In the genomic region with DNA sequence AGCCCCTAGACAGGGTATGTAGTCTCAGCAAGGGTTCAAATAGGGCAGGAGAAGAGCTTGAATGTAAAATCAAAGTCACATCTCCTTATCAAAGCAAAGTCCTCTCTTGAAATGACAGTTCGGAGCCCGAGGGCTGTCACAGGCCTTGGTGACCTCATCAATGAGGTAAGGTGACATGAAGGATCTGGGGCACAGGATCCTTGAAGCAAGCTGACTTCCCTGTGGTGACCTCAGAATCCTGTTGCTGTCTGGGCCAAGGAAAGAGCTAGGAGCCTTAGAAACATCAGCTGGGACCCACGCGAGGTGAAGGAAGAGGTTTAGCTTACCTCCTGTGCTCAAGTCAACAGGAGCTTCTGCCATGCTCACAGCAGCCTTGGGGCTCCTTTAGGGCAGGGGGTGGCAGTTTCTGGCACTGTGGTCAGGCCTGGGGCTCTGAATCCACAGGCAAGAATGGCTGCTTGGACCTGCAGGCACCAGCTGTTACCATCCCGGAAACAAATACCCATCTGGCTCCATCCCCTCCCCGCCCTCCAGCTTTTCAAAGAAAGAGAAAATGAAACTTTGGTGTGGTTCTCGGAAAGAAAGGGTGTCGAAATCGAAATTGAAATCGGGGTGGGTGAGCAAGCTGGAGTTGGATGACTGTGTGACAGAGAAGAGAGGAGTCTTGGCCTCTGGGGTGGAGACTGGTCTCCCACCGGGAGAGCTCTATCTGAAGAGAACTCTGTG, we compare ENCODE assay signal across 9 mouse cellular contexts. TPM values are rescaled to one million over a fixed set of nuclear protein-coding genes. Genes with fewer than 3 reads are reported as not detected.
DNase-seq lines count a peak whose midpoint lies in the region; ATAC-seq and TF ChIP-seq lines count a peak whose summit lies in the region.
"Had no signal": no experiment of that assay in that cellular context is flagged by ENCODE, and none has a peak within 500 bp of the region (broad histone marks: within the 10 kb centered on the region; RNA-seq: fewer than 3 reads in every experiment).

A gene (minus strand): TSS at position 508 of the 726 bp plus-strand sequence.

- no peaks in the 10 kb centered on the region for H3K27me3 ChIP-seq in kidney, adult 2 months (replicated peaks; ENCODE audit: control insufficient read depth, insufficient read depth, low read length)
- H3K27me3 ChIP-seq in kidney, embryonic 14.5 days (ENCODE audit: control insufficient read depth, insufficient read depth, low read length): no peaks in the 10 kb centered on the region; the same call in 1 of the 2 replicates
- no peaks in the 10 kb centered on the region for H3K27me3 ChIP-seq in hindbrain, embryonic 14.5 days (ENCODE audit: control insufficient read depth, insufficient read depth, low read length)

- H3K4me2 ChIP-seq in kidney, embryonic 14.5 days (replicated peaks; ENCODE audit: low read depth, low read length): no peak within 1 kb of the TSS
- H3K4me2 ChIP-seq in hindbrain, embryonic 14.5 days (replicated peaks): no peak within 1 kb of the TSS
- H3K4me2 ChIP-seq: lung, embryonic 14.5 days had no signal

- peak; percentile 40 for DNase-seq in kidney, adult 2 months
- DNase-seq in CD8-positive naive resting alpha-beta T cell, adult 2 months (ENCODE audit: low read depth in 2 of 2, low spot score in 2 of 2): peak; percentile 41 to 70
- no peak for DNase-seq in embryo, embryonic 11 days
- DNase-seq in hindbrain, embryonic 14.5 days (ENCODE audit: low spot score): no peak
- DNase-seq in cerebellum, postnatal 14 days: no peak
- DNase-seq: lung, embryonic 14.5 days had no signal

- peak within 1 kb of the TSS; percentile 41; the same call in 1 of the 2 replicates for H3K27ac ChIP-seq in kidney, adult 2 months (ENCODE audit: insufficient read depth, low read depth, low read length)
- no peak within 1 kb of the TSS for H3K27ac ChIP-seq in kidney, embryonic 14.5 days (ENCODE audit: low read depth, low read length)
- no peak within 1 kb of the TSS for H3K27ac ChIP-seq in olfactory bulb, adult 2 months (ENCODE audit: insufficient read depth, low read depth, low read length)
- no peak within 1 kb of the TSS for H3K27ac ChIP-seq in hindbrain, embryonic 14.5 days

- no peak for ATAC-seq in kidney, embryonic 14.5 days (ENCODE audit: low FRiP score, low TSS enrichment)
- ATAC-seq in hematopoietic stem cell, adult 5-6 weeks (replicated peaks in 1 of 2; ENCODE audit: insufficient read depth in 1 of 2, low FRiP score in 2 of 2, low TSS enrichment in 1 of 2, low read depth in 1 of 2, poor library complexity in 2 of 2, severe bottlenecking in 2 of 2): peak; percentile 74 to 88
- no peak for ATAC-seq in hindbrain, embryonic 14.5 days (ENCODE audit: low FRiP score)

- TF ChIP-seq POLR2A in kidney, adult 2 months (IDR thresholded peaks at IDR 0.05; ENCODE audit: low read depth, low read length): no peak
- TF ChIP-seq POLR2A in olfactory bulb, adult 2 months (IDR thresholded peaks at IDR 0.05; ENCODE audit: insufficient read depth, low read depth, low read length): no peak

- H3K4me1 ChIP-seq in kidney, adult 2 months (ENCODE audit: control insufficient read depth, insufficient read depth, low read length): no peaks in the 10 kb centered on the region
- H3K4me1 ChIP-seq in kidney, embryonic 14.5 days (ENCODE audit: control insufficient read depth, insufficient read depth, low read length): 0 out of 2 replicates have a peak, but pooled peaks cover 3% of the 10 kb centered on the region
- 0 out of 2 replicates have a peak, but pooled peaks cover 3% of the 10 kb centered on the region for H3K4me1 ChIP-seq in olfactory bulb, adult 2 months (ENCODE audit: control insufficient read depth, insufficient read depth, low read length)
- H3K4me1 ChIP-seq in hindbrain, embryonic 14.5 days (replicated peaks; ENCODE audit: control insufficient read depth, insufficient read depth, low read length): no peaks in the 10 kb centered on the region

- TF ChIP-seq CTCF in kidney, adult 2 months (conservative IDR thresholded peaks at IDR 0.05; ENCODE audit: insufficient read depth, insufficient read length, low read depth, low read length): no peak
- TF ChIP-seq CTCF in olfactory bulb, adult 2 months (IDR thresholded peaks at IDR 0.05; ENCODE audit: insufficient read depth, low read depth, low read length): no peak

- H3K9ac ChIP-seq in kidney, embryonic 14.5 days (ENCODE audit: low read depth, low read length): no peak within 1 kb of the TSS
- H3K9ac ChIP-seq in hindbrain, embryonic 14.5 days: no peak within 1 kb of the TSS
- H3K9ac ChIP-seq: lung, embryonic 14.5 days had no signal

- no peaks in the 10 kb centered on the region for H3K36me3 ChIP-seq in kidney, adult 2 months (ENCODE audit: control insufficient read depth, insufficient read depth, low read length)
- no peaks in the 10 kb centered on the region for H3K36me3 ChIP-seq in kidney, embryonic 14.5 days (ENCODE audit: control insufficient read depth, insufficient read depth, low read length)
- H3K36me3 ChIP-seq in hindbrain, embryonic 14.5 days (replicated peaks; ENCODE audit: control insufficient read depth, insufficient read depth): no peaks in the 10 kb centered on the region

- WGBS in kidney, adult 2 months: 71% methylated on average over 11 of the region's 11 CpGs
- 71% methylated on average over 11 of the region's 11 CpGs for WGBS in kidney, embryonic 14.5 days
- 78% methylated on average over 11 of the region's 11 CpGs for WGBS in olfactory bulb, adult 2 months
- WGBS in hindbrain, embryonic 14.5 days: 59% methylated on average over 11 of the region's 11 CpGs

- peak within 1 kb of the TSS; percentile 44; the same call in 1 of the 2 replicates for H3K4me3 ChIP-seq in kidney, adult 2 months (ENCODE audit: insufficient read depth, low read depth, low read length)
- H3K4me3 ChIP-seq in kidney, embryonic 14.5 days (ENCODE audit: low read length): no peak within 1 kb of the TSS
- no peak within 1 kb of the TSS for H3K4me3 ChIP-seq in olfactory bulb, adult 2 months (ENCODE audit: insufficient read depth, low read depth, low read length)
- no peak within 1 kb of the TSS for H3K4me3 ChIP-seq in hindbrain, embryonic 14.5 days (replicated peaks; ENCODE audit: low read length)

- 0 out of 2 replicates have a peak, but pooled peaks cover 3% of the 10 kb centered on the region for H3K9me3 ChIP-seq in kidney, embryonic 14.5 days (ENCODE audit: control insufficient read depth, low read length)
- H3K9me3 ChIP-seq in hindbrain, embryonic 14.5 days (ENCODE audit: control insufficient read depth, low read length): no peaks in the 10 kb centered on the region

RNA-seq across cellular contexts. Expression of the gene that starts here (rescaled TPM):
- polyA plus RNA-seq in kidney, adult 2 months (2012; rRNA removed): 3.3 and 7.8 TPM in 2 replicates
- polyA plus RNA-seq in kidney, embryonic 14.5 days (2014; fragmentation: Nextera tagmentation; extraction: Ambion mirVana): 0.26 TPM in 1 of 2 replicates, not detected in the other
- total RNA-seq in hematopoietic stem cell, adult 5-6 weeks (2017): 4.6 and 12.5 TPM in 2 replicates
- not detected in 2 replicates for polyA plus RNA-seq in olfactory bulb, adult 2 months (2012; ENCODE audit: insufficient read depth, insufficient read length, low replicate concordance, missing spikeins)
- 0.27 TPM in 1 of 2 replicates, not detected in the other for polyA plus RNA-seq in hindbrain, embryonic 14.5 days (2014; fragmentation: Nextera tagmentation; extraction: Ambion mirVana)

Comparison
In these comparisons a context has a peak if more than half of its experiments do, and no peak if none do; other contexts are left out.
1. RNA of the gene that starts here (polyA plus RNA-seq): not detected in olfactory bulb, adult 2 months; 3.3 to 7.8 TPM in kidney, adult 2 months, 0.27 TPM in hindbrain, embryonic 14.5 days and 0.26 TPM in kidney, embryonic 14.5 days; every median in the first group is over 10 times any median in the second.
2. DNase-seq: peak in kidney, adult 2 months (single experiment) and CD8-positive naive resting alpha-beta T cell, adult 2 months (2 of 2); none in embryo, embryonic 11 days (single experiment), hindbrain, embryonic 14.5 days (single experiment) and cerebellum, postnatal 14 days (0 of 2).
3. ATAC-seq: peak in hematopoietic stem cell, adult 5-6 weeks (2 of 2); none in kidney, embryonic 14.5 days (single experiment) and hindbrain, embryonic 14.5 days (single experiment).